In the genomic region with DNA sequence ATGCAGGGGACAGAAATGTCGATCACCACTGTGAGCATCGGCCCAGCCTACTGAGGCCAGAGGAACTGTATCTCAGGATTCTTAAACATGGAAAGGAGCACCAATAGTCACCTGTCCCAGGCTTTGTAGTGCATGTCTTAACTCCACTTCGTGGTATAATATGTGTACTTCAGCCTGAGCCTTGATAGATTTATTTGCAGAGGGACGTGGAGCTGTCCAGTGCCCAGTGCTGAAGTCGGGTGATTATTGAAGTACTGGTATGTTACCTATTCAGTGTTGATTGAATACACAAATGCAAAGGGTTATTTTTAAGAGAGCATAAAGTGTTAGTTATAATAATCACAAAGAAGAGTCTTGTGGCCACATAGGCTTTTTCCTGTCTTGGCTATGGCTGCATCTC, we compare ENCODE assay signal across 10 mouse cellular contexts. TPM values are rescaled to one million over a fixed set of nuclear protein-coding genes. Genes with fewer than 3 reads are reported as not detected.
A peak's percentile ranks its signal among the peaks of the same experiment; 100 is the strongest.
DNase-seq lines count a peak whose midpoint lies in the region; ATAC-seq lines count a peak whose summit lies in the region.
"Had no signal": no experiment of that assay in that cellular context is flagged by ENCODE, and none has a peak within 500 bp of the region (broad histone marks: within the 10 kb centered on the region; RNA-seq: fewer than 3 reads in every experiment).

No protein-coding gene starts in this region.

- WGBS in forebrain, embryonic 11.5 days, result 77% methylated on average over 5 of the region's 5 CpGs
- 72% methylated on average over 5 of the region's 5 CpGs for whole genome bisulfite sequencing in forebrain, embryonic 12.5 days
- WGBS in limb, embryonic 10.5 days, result 69% methylated on average over 5 of the region's 5 CpGs

- no peak overlapping the region for H3K4me2 ChIP-seq in forebrain, embryonic 11.5 days (ENCODE audit: low read depth, low read length, severe bottlenecking)
- no peak overlapping the region for H3K4me2 ChIP-seq in forebrain, embryonic 12.5 days
- H3K4me2 ChIP-seq: liver, embryonic 15.5 days; neural tube, embryonic 13.5 days had no signal

- H3K9ac ChIP-seq in forebrain, embryonic 11.5 days (ENCODE audit: low read length), result no peak overlapping the region
- H3K9ac ChIP-seq in forebrain, embryonic 12.5 days, result no peak overlapping the region
- H3K9ac ChIP-seq: liver, embryonic 15.5 days; neural tube, embryonic 13.5 days had no signal

- no peaks in the 10 kb centered on the region for H3K27me3 ChIP-seq in forebrain, embryonic 11.5 days (ENCODE audit: control insufficient read depth, insufficient read depth, low read length)
- H3K27me3 ChIP-seq in forebrain, embryonic 12.5 days, result no peaks in the 10 kb centered on the region
- H3K27me3 ChIP-seq in limb, embryonic 10.5 days (ENCODE audit: low read depth, poor library complexity, severe bottlenecking), result no peaks in the 10 kb centered on the region
- H3K27me3 ChIP-seq: liver, embryonic 15.5 days; neural tube, embryonic 13.5 days had no signal

- DNase-seq in forebrain, embryonic 11.5 days (ENCODE audit: low spot score), result peak; percentile 70
- peak; percentile 10 for DNase-seq in lung, postnatal 10 days
- no peak for DNase-seq in lung, postnatal 25 days (ENCODE audit: low spot score)
- DNase-seq in R1 (ENCODE audit: low read depth, low spot score), result peak; percentile 25
- DNase-seq in limb, embryonic 10.5 days (ENCODE audit: low spot score), result peak; percentile 78
- DNase-seq in cerebellum, adult 18-20 months, result no peak
- no peak for DNase-seq in right cerebral cortex, postnatal 36 days (ENCODE audit: low spot score in 2 of 2)

- no peaks in the 10 kb centered on the region for H3K36me3 ChIP-seq in forebrain, embryonic 11.5 days (ENCODE audit: control insufficient read depth, insufficient read depth, low read length)
- H3K36me3 ChIP-seq in forebrain, embryonic 12.5 days (replicated peaks), result no peaks in the 10 kb centered on the region
- H3K36me3 ChIP-seq in limb, embryonic 10.5 days, result no peaks in the 10 kb centered on the region
- H3K36me3 ChIP-seq: liver, embryonic 15.5 days; neural tube, embryonic 13.5 days had no signal

- no peaks in the 10 kb centered on the region for H3K9me3 ChIP-seq in forebrain, embryonic 11.5 days (ENCODE audit: control insufficient read depth, low read length)
- no peaks in the 10 kb centered on the region for H3K9me3 ChIP-seq in forebrain, embryonic 12.5 days
- no peaks in the 10 kb centered on the region for H3K9me3 ChIP-seq in limb, embryonic 10.5 days (replicated peaks)
- H3K9me3 ChIP-seq: liver, embryonic 15.5 days; neural tube, embryonic 13.5 days had no signal

- no peak for ATAC-seq in forebrain, embryonic 11.5 days (replicated peaks; ENCODE audit: low FRiP score)
- ATAC-seq in forebrain, embryonic 12.5 days (ENCODE audit: low FRiP score), result no peak

- H3K27ac ChIP-seq in forebrain, embryonic 11.5 days (ENCODE audit: low read depth, low read length), result no peak overlapping the region
- H3K27ac ChIP-seq in forebrain, embryonic 12.5 days, result no peak overlapping the region
- no peak overlapping the region for H3K27ac ChIP-seq in limb, embryonic 10.5 days
- H3K27ac ChIP-seq: liver, embryonic 15.5 days; neural tube, embryonic 13.5 days had no signal

- H3K4me1 ChIP-seq in forebrain, embryonic 11.5 days (replicated peaks; ENCODE audit: control insufficient read depth, insufficient read depth, low read length), result no peaks in the 10 kb centered on the region
- no peaks in the 10 kb centered on the region for H3K4me1 ChIP-seq in forebrain, embryonic 12.5 days
- H3K4me1 ChIP-seq in limb, embryonic 10.5 days, result no peaks in the 10 kb centered on the region
- H3K4me1 ChIP-seq: liver, embryonic 15.5 days; neural tube, embryonic 13.5 days had no signal

- H3K4me3 ChIP-seq in forebrain, embryonic 11.5 days (ENCODE audit: low read depth, low read length), result no peak overlapping the region
- no peak overlapping the region for H3K4me3 ChIP-seq in forebrain, embryonic 12.5 days (replicated peaks)
- no peak overlapping the region for H3K4me3 ChIP-seq in limb, embryonic 10.5 days
- H3K4me3 ChIP-seq: liver, embryonic 15.5 days; neural tube, embryonic 13.5 days had no signal

RNA-seq across cellular contexts. Expression of a gene that starts 50.1 kb away (rescaled TPM):
- 163 and 180 TPM in 2 replicates for polyA plus RNA-seq in forebrain, embryonic 11.5 days (2014; fragmentation: Nextera tagmentation; extraction: Ambion mirVana)
- 160 and 173 TPM in 2 replicates for polyA plus RNA-seq in forebrain, embryonic 12.5 days (2016; fragmentation: Nextera tagmentation; extraction: Ambion mirVana)
- 170 TPM in 2 replicates for polyA plus RNA-seq in limb, embryonic 10.5 days (2016; fragmentation: Nextera tagmentation; extraction: Ambion mirVana)

Comparison
In these comparisons a context has a peak if more than half of its experiments do, and no peak if none do; other contexts are left out.
1. DNase-seq: peak in forebrain, embryonic 11.5 days (single experiment), lung, postnatal 10 days (single experiment), R1 (single experiment) and limb, embryonic 10.5 days (single experiment); none in lung, postnatal 25 days (single experiment), cerebellum, adult 18-20 months (0 of 2) and right cerebral cortex, postnatal 36 days (0 of 2).